Mouse (Mus musculus) c-Kit-negative CD71-positive TER-119-positive erythroid progenitor cells, embryonic 14.5 days (primary cell): ENCODE measurements around the gene Sms.

Source experiments
- DNase-seq: peaks from one replicate; pipeline ENCODE4 v3.0.0-alpha.2; 2013; ENCODE audit warnings: low read depth, low spot score

Sms gene

DNA sequence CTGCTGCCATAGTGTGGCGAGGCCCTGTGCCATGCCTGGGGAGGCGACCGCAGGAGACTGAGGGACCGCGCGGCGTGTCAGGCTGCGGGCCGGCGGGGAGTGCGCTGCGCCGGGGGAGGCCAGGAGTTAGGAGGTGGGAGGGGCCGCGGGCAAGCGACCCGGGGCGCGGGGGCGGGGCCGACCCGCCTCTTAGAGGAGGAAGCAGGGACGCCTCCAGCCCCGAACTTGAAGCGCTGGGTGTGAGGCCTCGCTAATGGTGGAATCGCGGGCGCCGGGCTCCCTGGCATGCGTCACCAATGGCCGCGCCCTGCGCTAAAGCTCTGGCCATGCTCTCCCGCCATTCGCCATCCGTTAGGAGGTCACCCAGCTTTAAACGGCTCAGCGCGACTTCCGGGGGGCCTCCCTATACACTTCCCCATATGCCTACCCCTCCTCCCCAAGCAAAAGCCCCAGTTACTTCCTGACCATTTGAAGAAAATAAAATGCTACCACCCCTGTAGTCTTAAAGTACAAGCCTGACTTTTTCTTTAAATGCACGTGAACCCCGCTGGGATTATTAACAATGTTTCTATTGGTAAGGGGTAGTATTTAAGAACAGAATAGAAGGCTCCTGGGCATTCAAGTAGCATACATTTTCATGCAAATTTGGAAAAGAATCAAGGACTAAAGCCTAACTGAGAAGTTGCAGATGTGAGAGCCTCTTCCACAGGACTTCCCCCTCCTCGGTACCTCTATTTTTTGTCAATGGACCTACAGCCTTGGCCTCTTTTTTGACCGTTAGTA is at the start of gene Sms:
Gene Sms (minus strand): TSS at position 344 of the 783 bp plus-strand sequence.
- DNase-seq: peak; percentile 8

DNA sequence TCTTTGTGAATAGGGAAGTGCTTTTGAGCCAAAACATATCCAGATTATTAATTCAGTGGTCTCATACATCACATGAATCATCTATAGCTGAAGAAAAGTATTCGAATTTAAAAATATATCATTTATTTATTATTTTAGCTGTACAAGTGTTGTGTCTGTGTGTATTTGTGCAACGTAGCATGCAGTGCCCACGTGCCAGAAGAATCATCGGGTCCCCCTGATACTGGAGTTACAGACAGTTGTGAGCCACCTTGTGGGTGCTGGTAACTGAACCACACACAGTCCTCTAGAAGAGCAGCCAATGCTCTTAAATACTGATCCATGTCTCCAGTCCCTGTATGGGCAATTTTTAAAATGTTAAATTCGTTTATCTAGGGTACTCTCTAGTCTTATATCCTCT is 14.3 kb upstream of the Sms start:
- no peak for DNase-seq

DNA sequence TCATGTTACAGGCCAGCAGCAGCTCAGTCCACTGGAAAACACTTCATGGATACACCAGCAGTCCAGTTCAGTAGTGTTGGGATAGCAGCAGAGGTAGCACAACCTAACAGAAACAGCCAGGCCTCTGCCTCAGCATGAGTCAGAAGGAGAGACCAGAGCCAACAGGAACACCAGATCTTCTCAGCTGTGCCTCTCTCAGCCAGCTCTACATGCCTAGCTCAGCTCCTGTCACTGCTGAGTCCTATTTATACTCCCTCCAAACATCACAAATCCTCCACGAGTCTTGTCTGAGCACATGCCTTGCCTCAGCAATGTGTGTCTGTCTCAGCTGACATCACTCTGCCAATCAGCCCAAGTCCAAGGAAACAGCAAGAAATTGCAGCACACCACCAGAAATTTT is 12.4 kb upstream of the Sms start:
- no peak for DNase-seq

DNA sequence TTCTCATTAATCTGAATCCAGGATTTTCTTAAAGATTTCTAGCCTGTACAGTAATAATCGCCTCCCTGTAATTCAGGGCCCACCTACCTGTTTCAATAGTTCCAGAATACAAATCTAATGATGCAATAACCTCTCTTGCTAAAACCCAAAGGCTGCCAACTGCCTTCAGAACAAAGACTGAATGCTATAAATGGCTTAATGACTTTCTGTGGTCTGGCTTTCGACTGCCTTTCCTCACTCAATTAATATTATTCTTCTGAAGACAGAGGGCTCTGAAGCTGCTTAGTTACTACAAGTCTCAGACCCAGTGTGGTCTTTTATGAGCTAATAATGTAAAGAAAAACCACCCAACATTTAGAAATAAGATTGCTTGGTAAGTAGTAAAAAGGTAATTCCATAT is 9.8 kb upstream of the Sms start:
- no peak for DNase-seq

DNA sequence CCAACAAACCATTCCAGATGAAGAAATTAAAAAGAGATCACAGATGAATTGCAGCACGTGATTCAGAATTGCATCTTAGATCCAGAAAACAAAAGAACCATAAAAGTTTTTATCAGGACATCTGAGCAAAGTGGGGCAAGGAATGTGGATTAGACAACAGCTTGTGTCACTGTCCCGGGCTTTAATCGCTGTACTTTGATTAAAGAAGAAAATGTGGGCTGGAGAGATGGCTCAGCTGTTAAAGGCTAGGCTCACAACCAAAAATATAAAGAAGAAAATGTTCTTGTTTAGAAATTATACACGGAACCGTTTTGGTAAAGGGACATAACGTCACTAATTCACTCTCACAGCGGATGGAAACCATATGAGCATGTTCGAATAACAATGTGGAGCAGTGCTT is 7.9 kb upstream of the Sms start:
- no peak for DNase-seq

DNA sequence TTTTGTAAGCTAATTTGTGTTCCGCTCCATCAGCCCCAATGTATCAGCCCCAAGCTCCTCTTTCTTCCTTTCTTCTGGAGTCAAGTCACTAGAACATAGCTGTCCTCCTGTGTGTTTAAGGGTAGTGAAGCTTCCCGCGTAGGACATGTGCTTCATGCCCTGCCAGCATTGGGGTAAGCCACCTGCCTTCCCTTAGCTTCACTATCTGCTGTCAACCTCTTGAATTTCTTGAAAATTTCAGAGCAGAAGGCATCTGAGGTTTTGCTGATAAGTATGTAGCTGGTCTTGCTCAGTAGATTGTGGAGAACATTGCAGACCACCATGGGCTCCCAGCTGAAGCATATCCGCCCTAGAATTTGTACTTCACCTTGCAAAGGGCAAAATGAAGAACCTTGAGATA is 1.1 kb upstream of the Sms start:
- DNase-seq: no peak

DNA sequence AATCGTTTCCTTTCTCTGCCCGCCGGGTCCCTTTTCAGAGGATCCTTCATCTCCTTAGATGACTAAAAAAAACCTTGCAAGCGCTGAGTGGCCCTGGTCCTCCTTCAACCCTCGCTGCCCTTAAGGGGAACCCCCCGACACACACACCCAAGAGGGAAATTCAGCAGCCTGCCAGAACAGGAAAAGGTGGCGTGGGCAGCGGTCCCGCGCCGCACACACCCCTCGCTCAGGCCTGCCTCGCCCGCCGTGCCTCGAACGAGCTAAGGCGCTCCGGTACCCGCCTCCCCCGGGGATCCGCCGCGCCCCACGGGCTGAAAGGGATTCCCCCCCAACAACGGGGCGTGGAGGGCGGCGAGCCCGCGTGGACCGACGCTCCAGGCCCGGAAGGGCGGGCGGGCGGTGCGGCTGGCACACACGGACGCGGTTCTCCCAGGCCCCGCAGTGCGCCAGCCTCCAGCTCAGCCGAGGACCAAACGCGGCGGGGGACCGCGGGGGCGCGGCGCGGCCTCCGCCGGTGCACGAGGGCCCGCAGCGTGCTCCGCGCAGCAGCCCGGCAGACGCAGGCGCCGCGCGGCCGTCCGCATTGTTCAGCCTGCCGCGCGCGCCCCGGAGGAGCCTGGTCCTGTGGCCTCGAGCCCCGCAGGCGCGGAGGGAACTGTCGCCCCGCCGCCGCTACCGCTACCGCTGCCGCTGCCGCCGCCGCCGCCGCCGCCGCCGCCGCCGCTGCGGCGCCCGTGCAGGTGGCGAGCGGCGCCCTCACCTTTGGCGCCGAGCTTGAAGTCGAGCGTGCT is 747 bp downstream of the Sms start:
- no peak for DNase-seq

DNA sequence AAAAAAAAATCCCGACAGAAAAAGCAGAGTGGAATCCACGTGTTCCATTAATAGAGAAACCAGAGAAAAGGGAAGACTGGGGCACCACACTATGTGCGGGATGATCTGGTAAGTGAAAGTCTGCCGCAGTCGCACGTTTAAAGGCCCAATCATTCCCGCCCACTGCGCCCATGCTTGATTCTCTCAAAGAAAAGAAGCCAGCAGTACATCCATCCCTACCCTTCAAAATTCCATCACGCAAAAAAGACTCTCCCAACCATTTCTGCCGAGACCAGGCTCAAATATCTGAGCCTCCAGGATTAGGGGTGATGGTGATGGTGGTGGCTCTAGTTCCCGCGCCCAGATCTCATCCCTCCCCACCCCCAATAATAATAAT is 1.3 kb downstream of the Sms start:
- no peak for DNase-seq

DNA sequence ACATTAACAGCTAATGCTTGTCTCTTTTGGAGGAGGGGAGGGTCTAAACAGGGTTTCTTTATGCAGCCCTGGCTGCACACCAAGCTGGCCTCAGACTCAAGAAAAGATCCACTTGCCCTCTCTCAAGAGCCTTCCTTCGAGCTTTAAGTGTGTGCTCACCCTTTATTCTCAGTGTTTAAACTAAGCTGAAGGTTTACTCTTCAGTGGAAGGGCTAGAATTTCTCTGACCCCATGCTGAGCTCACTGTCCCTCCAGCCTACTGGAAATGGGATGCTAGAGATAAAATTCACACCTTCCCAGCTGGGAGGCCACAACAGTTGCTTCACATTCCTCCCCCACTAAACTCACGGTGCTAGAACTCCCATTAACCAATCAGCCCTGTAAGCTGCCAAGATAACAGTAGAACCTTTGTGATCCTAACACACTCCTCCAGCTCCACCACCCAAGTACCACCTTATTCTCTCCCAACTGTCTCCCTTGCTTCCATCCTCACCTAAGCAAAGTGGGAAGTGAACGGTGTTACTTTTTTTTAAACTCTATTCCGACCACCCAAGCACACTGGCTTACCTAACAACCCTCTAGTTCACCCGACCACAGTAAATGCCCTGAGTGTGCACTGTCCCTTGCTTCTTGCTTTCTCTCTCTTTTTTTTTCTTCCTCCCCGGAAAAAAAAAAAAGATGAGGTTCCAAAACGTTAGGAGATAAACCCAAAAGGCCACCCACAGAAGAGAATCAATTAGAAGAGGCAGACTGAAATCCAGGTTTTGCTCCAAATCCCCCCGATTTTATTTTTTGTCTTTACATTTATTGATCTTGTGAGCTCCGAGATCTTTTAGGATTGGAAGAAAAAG is 2.0 kb downstream of the Sms start:
- no peak for DNase-seq

DNA sequence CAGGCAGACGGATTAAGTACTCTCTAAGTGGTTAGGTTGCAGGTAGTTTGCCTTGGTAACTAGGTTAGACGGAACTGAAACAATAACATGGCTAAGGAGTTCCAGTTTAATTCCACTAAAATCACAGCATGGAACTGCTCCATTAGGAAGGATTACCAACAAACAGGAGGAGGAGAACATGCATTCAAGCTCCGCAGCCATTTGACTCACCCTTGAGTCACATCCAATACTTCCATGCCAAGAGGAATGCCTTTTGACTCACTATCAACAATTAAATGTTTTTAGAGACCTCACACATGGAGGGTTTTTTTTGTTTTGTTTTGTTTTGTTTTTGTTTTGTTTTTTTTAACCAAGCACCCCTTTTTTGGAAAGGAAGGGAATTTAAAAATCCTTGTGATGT is 3.3 kb downstream of the Sms start:
- DNase-seq: no peak

DNA sequence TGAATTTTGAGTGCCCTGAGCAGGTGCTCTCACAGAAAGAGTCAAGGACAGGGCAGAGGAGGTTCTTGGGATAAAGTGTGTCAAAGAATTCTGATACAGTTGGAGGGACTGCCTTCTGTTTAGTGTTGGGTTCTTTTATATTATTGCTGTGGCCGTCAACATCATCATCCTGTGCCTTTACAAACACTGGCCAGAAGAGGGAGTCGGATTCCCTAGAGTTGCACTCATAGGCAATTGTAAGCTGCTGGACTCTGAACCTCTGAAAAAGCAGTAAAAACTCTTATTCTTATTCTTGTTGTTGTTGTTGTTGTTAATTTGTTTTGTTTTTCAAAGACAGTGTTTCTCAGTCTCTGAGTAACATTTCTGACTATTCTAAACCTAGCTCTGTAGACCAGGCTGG is 5.3 kb downstream of the Sms start:
- no peak for DNase-seq

DNA sequence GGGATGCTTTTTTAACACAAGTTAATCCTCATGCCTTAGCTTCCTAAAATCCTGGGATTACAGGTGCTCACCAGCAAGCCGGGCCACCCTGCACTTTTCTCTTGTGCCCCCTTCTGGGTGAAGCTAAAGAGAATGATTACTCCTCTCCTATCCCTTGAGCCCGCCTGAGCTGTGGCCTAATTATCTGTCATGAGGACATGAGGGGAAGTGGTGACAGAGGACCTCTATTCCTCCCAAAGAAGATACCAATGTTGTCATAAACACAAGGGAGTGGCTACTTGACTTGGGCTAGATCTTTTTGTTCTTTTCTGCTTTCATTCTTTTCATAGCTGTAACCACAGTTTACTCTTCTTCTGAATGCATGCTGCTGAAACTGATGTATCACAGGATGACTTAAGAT is 9.2 kb downstream of the Sms start:
- DNase-seq: no peak

DNA sequence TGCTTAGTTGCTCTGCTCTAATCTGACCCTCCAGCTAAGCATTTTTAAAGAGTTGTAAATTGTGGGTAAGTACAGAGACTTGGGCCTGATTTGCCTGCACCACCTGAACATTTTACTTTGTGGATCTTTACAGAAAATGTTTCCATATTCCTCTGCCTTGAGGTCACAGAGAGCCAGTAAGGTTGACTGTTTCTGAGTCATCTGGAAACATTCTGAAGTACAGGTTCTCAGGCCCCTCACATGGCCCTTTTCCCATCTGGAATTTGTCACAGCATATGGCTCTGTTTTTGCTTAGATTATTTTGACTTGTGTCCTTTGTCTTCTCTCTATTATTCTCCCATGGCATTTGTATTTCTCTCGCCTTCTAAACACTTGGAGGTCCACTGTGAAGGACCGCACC is 10.2 kb downstream of the Sms start:
- DNase-seq: no peak

DNA sequence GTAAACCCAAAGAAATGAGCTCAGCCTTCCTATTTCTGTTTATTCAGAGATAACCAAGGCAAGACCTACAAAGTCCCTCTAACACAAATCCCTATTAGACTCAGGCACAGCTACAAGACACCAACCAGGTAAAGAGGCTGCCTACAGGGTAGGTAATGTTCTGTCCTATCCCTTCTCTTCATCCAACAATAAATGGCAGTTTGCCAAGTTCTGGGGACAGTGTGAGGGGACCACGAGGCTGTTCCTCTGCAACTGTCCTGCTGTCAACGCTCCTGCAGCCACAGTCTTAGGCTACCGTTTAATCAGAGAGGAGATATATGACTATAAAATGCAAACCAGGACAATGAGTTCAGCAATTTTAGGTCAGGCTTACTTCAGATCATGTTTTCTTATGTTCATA is 14.8 kb downstream of the Sms start:
- no peak for DNase-seq

DNA sequence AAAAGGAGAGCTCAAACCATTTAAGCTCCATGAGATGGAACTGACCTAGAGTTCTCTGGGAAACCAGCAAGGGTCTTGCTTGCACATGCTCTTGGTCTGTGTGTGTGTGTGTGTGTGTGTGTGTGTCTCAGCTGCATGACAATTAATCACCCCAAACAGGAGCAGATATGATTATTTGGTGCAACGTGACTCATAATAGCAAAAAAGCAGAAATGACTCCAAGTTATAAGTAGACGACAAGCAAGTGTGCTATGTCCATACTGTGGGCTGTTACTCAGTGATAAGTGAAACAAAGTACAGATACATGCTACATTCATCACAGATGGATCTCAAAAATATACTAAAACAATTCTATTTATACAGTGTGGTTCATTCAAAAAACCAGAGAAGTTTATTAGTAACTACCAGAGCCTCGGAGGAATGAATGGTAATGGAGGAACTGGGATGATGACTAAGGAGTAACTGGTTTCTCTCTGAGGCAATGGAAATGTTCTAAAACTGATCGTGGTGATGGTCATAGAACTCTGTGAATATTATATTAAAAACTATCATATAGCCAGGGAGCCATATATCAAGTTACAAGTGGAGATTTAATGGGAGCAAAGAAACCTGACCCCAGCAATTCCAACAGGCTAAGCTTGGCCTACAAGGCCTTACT is 15.8 kb downstream of the Sms start:
- DNase-seq: no peak

DNA sequence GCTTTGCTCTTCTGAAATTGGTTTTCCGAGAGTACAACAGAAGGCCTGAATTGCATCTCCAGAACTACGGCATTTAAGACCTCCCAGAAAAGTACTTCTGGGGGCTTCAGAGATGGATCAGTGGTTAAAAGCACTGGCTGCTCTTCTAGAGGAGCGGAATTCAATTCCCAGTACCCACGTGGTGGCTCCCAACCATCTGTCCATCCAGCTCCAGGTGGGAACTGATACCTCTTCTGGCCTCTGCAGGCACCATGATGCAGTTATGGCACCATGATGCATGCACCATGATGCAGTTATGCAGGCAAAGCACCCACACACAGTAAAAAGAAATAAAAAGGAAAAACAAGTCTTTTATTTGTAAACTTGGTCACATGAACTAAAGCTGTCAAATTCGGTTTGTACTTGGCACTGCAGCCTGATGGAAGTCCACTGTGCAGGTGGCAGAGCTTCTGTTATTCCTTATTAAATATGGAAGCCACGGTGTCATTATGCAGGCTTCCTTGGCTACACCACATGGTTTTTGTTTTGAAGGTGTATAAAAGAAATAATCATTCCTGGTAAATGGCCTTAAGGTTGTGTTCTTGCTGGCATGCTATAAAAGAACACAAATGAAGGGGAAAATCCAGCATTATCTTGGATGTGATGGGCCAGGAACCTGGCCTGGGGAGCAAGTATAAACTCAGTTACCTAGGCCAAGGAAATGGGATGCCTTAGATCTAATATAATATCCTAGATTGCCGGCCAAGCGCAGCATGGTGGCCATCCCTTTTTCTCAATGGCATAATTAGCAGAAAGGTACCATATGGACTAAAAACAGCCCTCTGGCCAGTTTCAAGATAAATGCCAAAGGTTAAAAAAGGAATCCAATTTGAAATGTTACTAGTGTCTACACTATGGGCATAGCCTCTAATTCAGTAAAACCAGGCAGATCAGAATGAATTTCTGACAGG is 20.1 kb downstream of the Sms start:
- no peak for DNase-seq

DNA sequence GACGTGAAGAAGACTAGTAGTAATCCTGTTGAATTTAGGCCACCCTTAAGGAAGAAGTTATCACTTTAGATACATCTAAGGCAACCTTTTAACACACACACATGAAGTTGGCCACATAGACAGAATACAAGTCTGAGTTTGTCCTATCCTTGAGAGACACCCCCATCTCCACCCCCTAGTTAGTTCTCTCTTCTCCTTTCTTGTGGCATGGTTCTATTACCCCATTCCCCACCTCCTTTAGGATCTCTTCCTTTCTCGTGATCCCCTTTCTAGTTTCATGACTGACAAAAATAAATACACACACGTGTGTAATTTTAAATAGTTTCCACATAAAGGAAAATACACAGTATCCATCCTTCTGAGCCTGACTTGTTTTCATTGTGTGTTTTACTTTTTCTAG is 23.3 kb downstream of the Sms start:
- no peak for DNase-seq

DNA sequence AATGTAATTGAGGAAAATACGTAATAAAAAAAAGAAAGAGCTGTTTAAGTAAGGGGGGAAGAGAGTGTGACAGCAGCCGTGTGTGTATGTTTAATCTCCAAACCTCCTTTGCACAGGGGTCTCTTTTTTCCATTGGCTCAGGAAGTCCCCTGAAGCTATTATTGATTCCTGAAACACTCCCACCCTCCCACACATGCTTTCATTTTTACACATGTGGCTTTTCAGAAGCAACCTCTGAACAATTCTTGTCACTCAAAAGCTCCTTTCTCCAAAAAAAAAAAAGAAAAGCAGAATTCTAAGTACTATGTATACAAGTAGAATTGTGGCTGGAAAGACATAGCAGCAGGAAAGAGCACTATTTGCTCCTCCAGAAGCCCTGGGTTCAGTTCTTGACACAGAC is 24.0 kb downstream of the Sms start:
- DNase-seq: no peak

DNA sequence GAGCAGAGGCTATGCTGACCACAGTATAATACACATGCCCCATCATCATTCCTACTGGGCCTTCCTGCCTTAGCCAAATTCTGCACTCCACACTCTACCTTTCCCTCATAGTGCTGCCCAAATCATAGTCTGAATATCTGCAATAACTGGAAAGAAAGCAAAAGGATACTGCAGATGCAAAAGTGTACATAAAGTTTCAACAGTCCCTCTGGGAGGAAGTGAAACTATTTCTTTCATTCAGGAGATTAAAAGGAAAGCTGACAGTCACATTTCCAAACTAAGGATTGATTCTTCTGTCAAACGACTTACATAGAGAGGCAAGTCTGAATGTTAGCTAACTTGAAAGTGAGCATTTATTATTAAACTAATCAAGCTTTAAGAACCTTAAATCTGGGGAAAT is 26.1 kb downstream of the Sms start:
- DNase-seq: no peak

DNA sequence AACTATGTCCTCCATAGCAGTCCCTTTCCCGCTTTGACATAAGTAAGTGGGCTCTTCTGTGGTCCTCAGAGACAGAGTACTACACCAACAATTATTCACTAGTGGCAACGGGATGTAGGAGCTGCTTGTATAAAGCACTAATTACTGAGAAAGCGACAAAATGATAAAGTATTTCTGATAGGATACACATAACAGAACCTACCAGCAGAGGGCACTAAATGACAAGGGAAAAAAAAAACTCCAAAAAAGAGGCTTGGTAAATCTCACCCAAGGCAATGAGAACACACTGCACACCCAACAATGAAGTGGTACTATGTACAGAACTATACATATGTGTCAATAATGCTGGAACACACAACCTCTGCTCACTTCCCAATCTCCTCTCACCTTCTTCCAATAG is 29.4 kb downstream of the Sms start:
- DNase-seq: no peak

DNA sequence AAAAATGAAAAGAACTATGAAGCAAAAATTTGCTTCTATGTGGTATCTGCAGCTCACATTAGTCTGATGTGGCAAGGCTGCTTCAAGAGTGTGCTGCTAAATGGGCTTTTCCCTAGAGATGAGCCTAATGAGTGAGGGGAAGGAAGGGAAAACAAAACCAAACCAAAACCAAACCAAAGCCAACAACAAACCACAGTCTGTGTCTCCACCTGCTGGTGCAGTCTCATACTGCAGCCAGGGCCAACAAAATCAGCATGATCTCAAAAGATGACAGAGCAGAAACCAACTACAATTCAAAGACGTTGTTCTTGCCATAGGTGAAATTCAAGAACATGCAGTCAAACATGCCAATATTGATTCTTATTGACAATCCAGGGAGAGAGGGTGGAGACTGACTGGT is 37.7 kb downstream of the Sms start:
- DNase-seq: no peak
